Mouse (Mus musculus) adipocyte (in vitro differentiated cells): ENCODE data around the gene Chrnb2.

ENCODE experiments used
- DNase-seq: peaks from one replicate; pipeline ENCODE4 v3.0.0-alpha.2; 2016; ENCODE audit warnings: low spot score

The Chrnb2 gene

DNA sequence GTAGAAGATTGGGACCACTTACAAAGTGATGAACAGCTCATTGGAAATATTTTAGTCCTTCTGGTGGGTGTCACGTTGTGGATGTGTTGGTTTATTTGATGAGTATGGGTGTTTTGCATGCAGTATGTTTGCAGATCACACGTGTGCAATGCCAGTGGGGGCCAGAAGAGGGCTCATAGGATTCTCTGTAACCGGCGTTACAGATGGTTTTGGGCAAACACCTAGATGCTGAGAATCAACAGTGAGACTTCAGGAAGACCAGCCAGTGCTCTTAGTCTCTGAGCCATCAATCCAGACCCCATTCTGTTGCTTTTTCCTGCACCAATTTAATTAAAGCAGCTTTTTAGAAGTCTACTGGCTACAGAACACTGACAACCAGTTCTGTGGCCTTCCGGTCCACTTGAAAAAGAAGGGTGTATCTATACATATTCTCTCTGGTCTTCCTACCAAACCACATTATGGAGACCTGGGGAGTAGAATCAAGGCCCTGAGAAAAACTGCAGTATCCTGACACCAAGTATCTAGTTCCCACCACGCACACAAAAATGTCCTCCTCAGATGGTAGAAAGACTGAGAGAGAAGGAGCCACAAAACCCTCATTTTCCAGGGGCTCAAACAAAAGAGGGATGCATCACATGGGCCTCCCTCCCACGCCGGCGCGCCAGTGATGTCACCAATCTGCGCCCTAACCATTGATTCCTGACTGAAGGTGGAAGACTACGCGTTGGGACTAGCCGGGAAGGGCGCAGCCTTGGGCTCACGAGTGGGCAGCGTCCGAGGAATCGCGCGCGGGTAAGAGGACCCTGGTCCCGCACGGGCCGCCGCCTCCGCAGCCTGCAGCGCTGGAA, 49.8 kb downstream of the Chrnb2 start, which contains the start of gene Adar:
Gene Adar (plus strand): TSS at position 664 of the 848 bp plus-strand sequence.
- DNase-seq = peak; percentile 74

DNA sequence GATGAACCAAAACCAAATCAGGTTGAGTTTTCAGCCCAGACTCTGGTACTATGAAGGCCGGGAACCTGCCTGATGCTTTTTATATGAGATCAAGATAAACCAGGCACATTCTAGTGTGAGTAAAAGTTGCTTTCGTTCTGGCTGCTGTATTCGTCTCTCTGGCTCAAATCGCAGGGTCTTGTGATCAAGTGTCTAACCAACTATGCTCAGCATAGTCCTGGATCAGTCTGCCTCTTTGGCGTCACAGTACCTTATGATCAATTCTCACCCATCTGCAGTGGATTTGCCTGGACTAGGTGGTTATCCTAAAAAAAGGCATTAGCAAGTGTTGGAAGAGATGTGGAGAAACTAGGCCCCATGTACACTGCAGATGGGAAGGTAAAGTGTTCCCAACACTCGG, 60.4 kb downstream of the Chrnb2 start:
- DNase-seq = no peak

GRCm38 (mm10) chr3:89703596-89703995, 60.8 kb downstream of the Chrnb2 start:
- no peak for DNase-seq

DNA sequence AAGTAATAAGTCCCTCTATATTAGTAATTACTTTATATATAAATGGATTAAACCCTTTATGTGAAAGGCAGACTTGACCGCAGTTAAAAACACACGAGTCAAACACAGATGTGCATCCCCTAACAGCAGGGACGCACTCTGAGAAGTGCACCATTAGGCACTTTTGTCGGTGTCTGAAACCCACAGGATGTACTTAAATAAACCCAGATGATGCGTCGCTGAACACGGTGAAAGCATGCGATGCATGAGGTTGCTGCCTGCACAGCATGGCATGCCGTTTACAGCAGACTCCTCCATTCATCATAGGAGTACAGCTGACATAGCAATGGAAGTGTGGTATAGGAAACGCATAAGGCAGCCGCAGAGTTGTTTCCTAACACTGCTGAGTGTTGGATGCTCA, 64.0 kb downstream of the Chrnb2 start:
- no peak for DNase-seq

- no peak for DNase-seq
Measured at GRCm38 (mm10) chr3:89698958-89699357, 65.5 kb downstream of the Chrnb2 start.
